Mouse (Mus musculus) spleen, postnatal 14 days (tissue): ENCODE measurements around the gene Sp8.

Source experiments
- DNase-seq, 2 experiments: peaks; one replicate each; pipeline ENCODE4 v3.0.0; 2021 to 2022; ENCODE audit warnings: low spot score in 2 of 2

Sp8 gene

GRCm38 (mm10) chr12:118846221-118846620 lies at the start of gene Sp8:
Sp8 (plus strand) TSS chr12:118846329.
- DNase-seq = no peak

GRCm38 (mm10) chr12:118811328-118811961 lies 34.7 kb upstream of the Sp8 start:
- DNase-seq = no peak

- no peak for DNase-seq
Observed at GRCm38 (mm10) chr12:118814561-118814960, 31.6 kb upstream of the Sp8 start.

- no peak for DNase-seq
Observed at GRCm38 (mm10) chr12:118816156-118816555, 30.0 kb upstream of the Sp8 start.

GRCm38 (mm10) chr12:118829881-118830280 lies 16.2 kb upstream of the Sp8 start:
- DNase-seq = no peak

- DNase-seq = no peak
Observed at GRCm38 (mm10) chr12:118836411-118837341, 9.5 kb upstream of the Sp8 start.

GRCm38 (mm10) chr12:118837361-118837760 lies 8.8 kb upstream of the Sp8 start:
- no peak for DNase-seq

DNA sequence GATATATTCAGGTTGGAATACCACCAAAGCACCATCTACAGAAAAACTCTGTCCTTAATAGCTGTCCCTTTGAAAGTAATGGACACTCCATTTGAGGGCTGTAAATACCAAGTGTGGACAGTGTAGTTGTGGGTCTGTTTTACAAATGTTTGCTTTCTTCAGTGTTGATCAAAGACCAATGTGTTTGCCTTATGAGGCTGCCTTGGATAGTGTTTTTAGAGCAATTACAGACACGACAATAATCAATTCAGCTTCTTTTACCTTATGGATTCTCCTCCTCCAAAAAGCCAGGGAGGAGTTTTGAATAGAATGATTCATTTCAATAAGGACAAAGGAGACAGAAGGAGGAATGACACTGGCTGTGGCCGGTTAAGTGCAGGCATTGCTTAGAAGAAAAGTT lies 7.9 kb upstream of the Sp8 start:
- DNase-seq = no peak

GRCm38 (mm10) chr12:118839398-118839797 lies 6.7 kb upstream of the Sp8 start:
- DNase-seq = no peak

DNA sequence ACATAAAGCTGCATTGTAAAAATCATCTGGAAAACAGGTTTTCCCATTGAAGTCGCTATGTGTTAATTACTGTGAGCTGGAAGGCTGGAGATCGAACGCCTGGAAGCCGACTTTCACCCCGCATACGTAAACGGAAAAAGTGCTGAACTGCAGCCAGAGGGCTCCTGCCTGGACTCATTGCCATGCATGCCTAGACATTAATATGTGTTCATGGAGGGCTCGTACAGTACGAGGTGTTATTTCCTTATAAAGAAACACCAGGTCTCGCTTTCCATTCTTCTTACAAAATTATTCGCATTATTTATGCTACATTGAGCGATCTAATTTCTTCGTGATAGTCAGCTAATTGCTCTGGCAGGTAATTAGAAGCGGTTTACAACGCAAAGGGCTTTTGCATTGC lies 5.8 kb upstream of the Sp8 start:
- no peak for DNase-seq

DNA sequence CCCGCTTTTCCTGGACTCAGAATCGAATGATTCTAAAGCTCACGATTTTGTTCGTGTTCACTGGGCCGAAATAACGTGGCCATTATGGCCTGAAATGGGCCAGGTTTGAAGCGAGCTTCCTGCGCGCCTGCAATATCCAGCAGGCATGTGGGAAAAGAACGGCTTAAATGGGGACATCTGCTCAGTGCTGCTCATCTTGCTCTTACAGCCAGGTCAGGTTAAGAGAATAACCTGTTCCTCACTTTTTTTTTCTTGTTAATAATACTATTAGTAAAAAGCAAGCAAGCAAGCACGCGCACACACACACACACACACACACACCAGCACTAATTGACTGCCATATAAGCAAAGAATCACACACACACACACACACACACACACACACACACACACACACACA lies 5.3 kb upstream of the Sp8 start:
- DNase-seq = no peak

DNA sequence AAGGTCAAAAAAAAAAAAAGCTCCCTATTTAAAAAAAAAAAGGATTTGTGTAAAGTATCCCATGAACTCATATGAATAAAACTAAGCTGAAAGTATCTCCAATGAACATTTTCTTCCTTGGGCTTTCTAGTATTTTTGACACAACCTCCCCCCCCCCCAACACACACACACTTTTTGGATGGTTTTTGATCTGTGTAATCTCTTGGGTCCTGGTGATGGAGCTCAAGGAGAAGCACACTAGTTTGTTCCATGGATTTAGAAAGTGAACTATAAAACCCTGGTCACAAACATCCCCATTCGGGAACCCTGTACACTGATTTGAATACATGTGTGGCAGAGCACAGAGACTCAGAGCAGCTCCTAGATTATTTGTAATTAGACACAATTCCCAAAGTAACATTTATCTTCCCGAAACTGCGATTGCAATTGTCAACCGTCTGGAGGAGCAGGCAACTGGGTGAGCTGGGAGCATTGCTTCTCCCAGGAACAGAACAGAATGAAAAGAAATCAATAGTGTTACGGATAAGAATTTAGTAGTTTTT lies 4.7 kb upstream of the Sp8 start:
- DNase-seq = no peak

GRCm38 (mm10) chr12:118841971-118842550 lies 4.1 kb upstream of the Sp8 start:
- no peak for DNase-seq

GRCm38 (mm10) chr12:118842671-118843411 lies 3.3 kb upstream of the Sp8 start:
- no peak for DNase-seq

- DNase-seq = no peak
Observed at GRCm38 (mm10) chr12:118844111-118844510, 2.0 kb upstream of the Sp8 start.

DNA sequence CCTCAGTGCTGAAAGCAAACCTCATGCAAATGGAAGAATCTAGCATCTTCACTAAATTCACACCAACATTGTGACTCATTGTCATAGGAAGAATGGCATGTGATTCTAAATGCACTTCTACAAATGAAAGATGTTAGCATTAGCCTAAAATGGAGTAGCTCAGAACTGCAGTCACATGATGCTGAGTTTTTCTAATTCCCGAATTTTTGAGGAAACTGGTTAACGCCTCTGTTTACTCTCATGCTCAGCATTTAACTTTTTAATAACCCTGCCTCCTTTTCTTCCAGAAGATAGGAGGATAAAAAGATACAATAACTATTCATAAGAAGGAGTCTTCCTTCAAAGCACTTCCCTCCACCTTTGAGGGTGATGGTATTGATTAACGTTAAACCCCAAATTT lies 1.3 kb upstream of the Sp8 start:
- no peak for DNase-seq

DNA sequence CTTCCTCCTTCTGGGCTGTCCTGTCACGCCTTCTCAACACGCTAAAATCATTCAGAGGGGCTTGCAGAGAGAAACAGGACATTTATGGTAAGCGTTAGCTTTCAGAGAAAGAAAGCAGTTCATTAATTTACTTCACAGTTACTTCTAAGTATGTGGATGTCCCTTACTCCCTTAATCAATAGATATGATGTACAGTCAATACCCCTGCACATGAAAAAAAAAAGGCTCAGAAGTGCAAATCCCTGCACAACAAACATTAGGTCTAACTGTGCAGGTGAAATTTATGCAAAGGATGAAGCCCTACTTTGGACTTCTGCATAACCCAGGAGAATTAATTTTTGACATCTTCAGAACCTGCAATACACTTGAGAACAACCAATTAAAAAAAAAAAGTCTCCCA lies 778 bp upstream of the Sp8 start:
- no peak for DNase-seq

DNA sequence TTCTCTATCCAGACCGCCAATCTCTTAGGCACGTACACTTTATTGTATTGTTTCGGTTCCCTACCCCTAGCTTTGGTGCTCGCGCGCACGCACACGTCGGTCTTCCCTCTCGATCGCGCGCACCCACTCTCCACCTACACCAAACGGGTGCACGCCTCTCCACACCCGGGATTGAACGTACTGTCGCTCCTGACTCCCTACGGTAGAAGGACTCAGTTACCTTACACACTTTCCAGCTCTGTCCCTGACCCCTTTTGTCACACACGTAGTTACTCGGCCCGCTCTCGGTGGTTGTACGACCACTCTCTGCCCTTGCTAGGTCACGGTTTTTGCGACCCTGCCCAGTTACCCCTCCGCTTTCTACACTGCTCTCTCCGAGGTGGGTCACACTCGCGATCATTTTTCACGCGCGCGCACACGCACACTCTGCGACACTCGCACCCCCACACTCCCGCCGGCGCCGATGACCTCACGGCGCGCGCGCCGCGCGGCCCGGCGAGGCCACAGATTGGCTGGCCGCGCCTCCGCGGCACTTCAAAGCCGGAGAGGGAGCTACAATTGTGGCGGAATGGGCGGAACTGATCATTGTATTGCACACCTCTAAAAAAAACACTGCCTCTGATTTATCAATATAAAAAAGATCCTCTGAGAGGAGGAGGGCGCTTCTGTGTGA lies 656 bp downstream of the Sp8 start:
- no peak for DNase-seq

DNA sequence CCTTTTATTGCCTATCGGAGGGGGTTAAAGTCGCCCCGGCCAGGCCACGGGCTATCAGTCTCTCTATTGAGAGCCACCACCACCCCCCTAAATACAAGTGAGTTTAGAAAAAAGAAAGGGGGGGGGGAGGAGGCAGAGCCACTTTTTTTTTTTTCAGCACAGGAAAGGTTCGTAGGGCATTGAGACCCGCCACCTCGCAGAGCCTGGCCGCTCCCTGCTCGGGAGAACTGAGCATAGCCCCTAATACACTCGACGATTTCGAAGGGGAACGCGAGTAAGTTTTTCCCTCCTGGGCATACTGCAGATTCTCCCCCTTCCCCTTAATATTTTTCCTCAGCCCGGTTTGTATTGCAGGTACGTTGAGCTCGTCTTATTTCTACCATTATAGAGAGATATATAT lies 1.3 kb downstream of the Sp8 start:
- no peak for DNase-seq

GRCm38 (mm10) chr12:118847861-118848495 lies 1.8 kb downstream of the Sp8 start:
- DNase-seq = no peak
